Mouse (Mus musculus) brain, adult 10 weeks (tissue): ENCODE results near the gene Gm15557. TPM values are rescaled to one million over a fixed set of nuclear protein-coding genes. Genes with fewer than 3 reads are reported as not detected.

Experiments used
- polyA plus RNA-seq: library from polyadenylated mRNA; stranded (reverse); fragments of 350-450 nt; fragmentation: Illumina TruSeq; extraction: RNeasy Lipid Tissue Mini Kit (QIAGEN cat#74804); gene quantifications from one replicate; pipeline ENCODE4 v1.2.3, GENCODE M21; 2015; ENCODE audit warnings: low read depth, low replicate concordance

Gm15557 gene
- polyA plus RNA-seq, result not detected

DNA sequence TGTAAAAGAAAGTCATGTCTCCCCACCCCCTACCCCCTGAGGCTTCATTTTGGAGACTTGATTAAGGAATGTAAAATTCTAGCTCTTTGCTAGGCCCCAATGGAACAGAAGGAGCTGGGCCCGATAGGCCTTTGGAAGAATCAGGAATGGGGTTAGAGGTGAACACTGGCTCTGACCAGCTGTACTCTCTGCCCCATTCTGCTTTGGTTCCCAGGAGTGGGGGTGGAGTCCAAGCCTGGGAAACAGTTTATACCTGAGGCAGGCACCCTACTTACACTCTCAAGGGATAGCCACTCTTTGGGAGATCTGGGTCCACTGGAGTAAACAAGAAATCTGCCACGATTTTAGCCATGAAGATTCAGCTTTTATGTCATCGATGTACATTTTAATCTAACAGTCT is at the start of gene Gm15557:
Gene Gm15557 (plus strand): TSS at position 48 of the 400 bp plus-strand sequence.

DNA sequence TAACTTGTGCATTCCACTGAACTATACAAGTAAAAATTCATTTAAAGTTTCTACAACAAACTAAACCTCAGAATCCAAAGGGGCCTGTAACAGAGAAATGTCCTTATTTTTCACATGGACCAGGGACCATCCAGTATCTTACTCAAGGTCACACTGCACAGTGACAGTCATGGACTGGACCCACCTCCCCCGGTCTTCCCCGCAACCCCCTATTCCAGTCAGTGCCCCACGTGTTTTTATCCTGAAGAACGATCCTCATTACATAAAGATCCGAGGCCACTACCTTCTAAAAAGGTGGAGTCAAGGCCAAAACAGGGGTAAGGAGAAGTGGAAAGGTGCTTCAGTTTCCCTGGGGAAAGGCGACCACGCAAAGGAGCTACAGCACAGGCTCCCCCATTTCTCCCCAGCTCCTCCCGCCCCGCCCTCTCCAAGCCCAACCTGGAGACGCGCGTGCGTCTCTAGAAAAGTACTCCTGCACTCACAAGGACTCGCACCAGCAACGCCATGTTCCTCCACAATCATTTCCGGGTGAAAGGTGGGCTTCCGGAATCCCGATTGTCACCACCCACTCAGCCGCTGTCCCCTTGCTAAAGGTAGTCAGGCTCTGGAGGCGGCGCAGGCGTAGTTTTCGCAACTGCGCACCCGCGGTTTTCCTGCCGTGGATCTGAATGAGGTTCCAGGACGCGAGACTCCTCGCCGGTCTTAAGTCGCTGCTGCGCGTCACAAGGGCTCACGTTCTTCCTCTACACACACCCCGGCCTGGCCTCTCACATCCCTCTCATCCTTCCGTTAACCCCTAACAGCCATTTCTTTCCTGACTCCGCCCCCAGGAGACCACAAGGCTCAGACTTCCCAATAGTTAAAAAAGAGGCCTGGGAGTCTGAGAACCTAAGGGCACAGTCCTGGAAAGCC is 10.7 kb upstream of the Gm15557 start, which contains the start of gene Uqcc1:
Gene Uqcc1 (minus strand): TSS at position 780 of the 912 bp plus-strand sequence.

DNA sequence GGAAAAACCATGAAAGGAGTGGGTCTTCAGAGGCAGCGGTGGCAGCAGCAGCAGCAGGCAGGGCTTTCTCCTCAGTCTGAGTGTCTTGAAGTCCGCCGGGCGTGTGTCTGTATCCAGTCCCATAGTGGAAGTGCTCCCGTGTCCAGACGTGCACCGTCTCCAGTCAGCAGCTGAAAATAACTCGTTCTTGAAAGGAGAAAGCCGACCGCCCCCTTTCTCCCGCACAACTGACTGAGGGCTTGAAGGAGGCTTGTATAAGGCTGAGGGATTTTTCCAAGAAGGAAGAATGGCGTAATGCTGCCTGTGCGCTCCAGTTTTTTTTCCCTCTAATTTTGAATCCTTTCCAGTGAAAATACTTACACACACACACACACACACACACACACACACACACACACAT is 4.6 kb downstream of the Gm15557 start, which contains the start of gene Gdf5:
Gene Gdf5 (minus strand): TSS at position 244 of the 400 bp plus-strand sequence.

DNA sequence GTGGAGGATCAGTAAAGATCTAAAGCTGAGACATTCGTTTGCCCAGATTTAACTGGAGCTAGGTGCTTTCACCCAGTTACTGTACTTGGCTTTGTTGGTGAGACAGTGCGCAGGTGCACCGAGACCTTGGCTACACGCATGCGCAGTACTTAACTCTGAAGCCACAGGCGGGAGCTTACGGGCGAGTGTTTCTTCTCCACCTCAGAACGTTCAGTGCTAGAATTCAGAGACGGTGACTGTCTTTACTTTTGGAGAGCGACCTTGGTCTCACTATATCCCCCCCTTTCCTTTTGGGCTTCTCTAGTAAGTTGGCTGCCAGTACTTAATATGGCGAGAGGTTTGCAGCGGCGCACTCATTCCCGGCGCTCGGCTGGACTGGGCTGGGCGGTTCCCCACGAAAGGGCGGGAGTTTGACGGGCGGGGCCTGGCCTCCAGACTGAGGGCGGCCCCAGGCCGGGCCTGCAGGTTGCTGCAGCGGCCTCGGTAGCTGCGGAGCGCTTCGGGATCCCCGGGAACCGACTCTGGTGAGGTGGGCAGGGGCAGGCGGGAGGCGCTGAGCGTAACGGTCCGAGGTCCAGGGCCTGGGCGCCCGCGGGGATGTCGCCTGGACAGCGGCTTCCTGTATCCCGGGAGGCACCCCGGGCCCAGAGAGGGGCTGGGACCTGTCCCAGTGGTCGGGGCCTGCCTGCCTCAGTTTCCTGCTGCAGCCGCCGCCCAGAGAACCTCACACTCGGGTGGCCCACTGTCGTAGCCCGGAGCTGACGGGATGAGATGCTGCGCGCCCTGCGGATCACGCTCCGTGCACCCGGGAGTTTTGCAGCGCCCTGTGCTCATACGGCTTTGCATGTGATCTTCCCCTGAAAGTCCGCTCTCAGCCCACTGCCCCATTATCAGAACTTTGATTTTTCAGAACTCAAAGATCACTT is 15.9 kb downstream of the Gm15557 start, which contains the start of gene Cep250:
Gene Cep250 (plus strand): TSS at position 325 of the 926 bp plus-strand sequence.

Other genes starting within 250 kb of the Gm15557 start
- 127 TPM for gene Trpc4ap, start 248.3 kb upstream of the Gm15557 start, polyA plus RNA-seq
- 23.4 TPM for gene Edem2, start 211.3 kb upstream of the Gm15557 start, polyA plus RNA-seq
- not detected for gene Gm17581, start 204.9 kb upstream of the Gm15557 start, polyA plus RNA-seq
- 0.74 TPM for gene Procr, start 189.6 kb upstream of the Gm15557 start, polyA plus RNA-seq
- 22.9 TPM for gene Mmp24, start 165.4 kb upstream of the Gm15557 start, polyA plus RNA-seq
- 90.4 TPM for gene BC029722, start 121.3 kb upstream of the Gm15557 start, polyA plus RNA-seq
- gene Eif6, start 113.8 kb upstream of the Gm15557 start, polyA plus RNA-seq, result 61.9 TPM
- not detected for gene Fam83c, start 105.9 kb upstream of the Gm15557 start, polyA plus RNA-seq
- gene Uqcc1, start 10.4 kb upstream of the Gm15557 start, polyA plus RNA-seq, result 119 TPM
- gene Gdf5, start 4.6 kb downstream of the Gm15557 start, polyA plus RNA-seq, result 0.31 TPM
- 11.4 TPM for gene Cep250, start 15.7 kb downstream of the Gm15557 start, polyA plus RNA-seq
- 2.2 TPM for gene 6430550D23Rik, start 67.2 kb downstream of the Gm15557 start, polyA plus RNA-seq
- 256 TPM for gene Ergic3, start 67.3 kb downstream of the Gm15557 start, polyA plus RNA-seq
- gene Fer1l4, start 112.2 kb downstream of the Gm15557 start, polyA plus RNA-seq, result not detected
- 4.4 TPM for gene Spag4, start 124.4 kb downstream of the Gm15557 start, polyA plus RNA-seq
- gene Cpne1, start 171.2 kb downstream of the Gm15557 start, polyA plus RNA-seq, result 29.0 TPM
- 11.2 TPM for gene Rbm12, start 171.2 kb downstream of the Gm15557 start, polyA plus RNA-seq
- gene Gm28036, start 186.4 kb downstream of the Gm15557 start, polyA plus RNA-seq, result 13.9 TPM
- 157 TPM for gene Romo1, start 203.3 kb downstream of the Gm15557 start, polyA plus RNA-seq
- 49.6 TPM for gene Nfs1, start 203.5 kb downstream of the Gm15557 start, polyA plus RNA-seq
- gene Rbm39, start 239.5 kb downstream of the Gm15557 start, polyA plus RNA-seq, result 187 TPM